Mouse (Mus musculus): Measurements from ENCODE around the gene Fgf9.

The Fgf9 gene

DNA sequence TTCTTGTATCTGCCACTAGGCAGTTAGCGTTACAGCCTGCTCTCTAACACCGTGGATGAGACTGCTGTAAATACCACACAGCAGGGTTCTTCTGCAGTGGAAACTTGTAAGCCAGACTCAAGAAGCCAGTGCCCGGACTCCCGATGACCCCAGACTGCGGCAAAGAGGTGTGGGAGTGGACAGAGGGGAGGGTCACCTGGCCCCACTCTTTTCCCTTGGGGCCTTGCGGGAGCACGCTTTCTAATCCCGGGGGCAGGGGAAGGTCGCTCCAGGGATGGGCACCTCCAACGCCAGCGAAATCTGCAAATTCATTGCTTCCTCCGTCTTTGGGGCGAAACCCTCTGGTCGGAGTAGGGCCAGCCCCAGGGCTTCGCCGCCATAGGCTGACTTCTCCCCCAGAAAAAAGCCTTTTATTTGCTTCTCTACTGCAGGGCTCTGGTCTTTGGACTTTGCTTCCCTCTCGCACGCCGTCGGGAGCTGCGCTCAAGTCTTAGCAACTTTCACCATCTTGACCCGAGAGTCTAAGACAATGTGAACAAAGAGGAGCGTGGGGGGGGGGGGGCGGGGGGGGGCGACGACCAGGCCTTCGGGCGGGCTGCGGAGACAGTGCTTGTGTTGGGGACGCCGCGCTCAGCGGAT is at the start of gene Fgf9:
TSS of gene Fgf9 (plus strand) at position 67 of the 639 bp plus-strand sequence.
- no peak for DNase-seq (ENCODE audit: low read depth, low spot score)

DNA sequence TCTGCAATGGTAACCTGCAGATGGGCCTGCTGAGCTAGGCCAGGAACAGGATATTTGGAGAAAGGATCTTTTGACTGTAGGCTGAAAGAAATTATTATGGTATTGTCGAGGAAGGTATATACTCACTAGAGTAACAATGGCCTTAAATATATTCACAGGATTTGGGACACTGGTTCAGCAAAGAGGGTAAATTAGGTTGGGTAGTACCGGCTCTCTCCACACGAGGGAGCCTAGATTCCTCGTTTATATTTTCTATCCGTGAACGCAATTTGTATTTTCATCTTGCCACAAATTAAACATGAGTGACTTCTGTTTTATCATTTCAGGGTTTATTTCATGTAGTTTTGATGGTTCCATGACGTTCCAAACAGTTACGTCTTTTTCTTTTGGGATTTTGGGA is 35.8 kb upstream of the Fgf9 start:
- DNase-seq (ENCODE audit: low read depth, low spot score), result no peak

DNA sequence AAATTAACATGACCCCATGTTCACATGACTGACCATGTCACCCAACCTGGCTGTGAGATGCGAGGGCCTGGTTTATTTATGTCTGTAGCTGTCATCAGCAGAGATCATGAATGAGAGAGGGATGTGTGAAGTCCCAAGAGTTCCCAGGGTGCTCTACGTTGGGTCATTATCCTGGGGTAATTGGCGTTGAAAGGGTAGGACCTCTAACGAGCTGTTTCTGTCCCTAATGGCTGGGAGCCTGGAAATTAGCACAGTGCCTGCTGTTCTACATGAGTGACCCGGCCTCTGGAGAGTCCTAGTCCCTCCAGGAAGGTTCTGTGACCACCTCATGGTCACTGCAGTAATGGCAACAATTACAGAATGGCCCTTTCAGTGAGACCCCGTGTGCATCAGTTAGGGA is 34.2 kb upstream of the Fgf9 start:
- DNase-seq (ENCODE audit: low read depth, low spot score), result no peak

DNA sequence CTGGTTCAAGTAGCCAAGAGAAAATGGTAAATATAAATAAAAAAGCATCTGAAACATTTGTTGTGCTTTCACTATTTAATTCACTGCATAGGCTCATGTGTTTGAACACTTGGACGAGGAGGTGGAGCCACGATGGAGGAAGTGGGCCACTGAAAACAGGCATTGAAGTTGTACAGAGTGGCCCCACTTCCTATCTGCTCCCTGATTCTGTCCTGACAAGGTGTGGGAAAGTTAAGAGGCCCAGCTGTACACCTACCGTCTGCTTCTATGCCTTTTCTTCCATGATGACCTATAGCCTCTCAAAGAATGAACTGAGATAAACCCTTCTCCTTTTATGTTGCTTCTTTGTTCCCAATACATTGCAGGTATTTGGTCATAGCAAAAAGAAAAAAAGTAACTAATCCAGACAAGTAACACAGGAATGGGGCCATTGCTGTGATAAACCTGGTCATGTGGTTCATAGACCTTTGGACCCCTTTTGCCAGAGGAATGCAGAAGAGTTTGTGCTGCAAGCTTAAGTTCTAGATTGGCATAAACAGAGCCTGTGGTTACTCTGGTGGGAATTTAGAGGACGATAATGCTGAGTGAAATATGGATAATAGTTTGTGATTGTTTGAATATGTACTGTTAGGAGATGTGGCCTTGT is 23.6 kb upstream of the Fgf9 start:
- no peak for DNase-seq (ENCODE audit: low read depth, low spot score)

DNA sequence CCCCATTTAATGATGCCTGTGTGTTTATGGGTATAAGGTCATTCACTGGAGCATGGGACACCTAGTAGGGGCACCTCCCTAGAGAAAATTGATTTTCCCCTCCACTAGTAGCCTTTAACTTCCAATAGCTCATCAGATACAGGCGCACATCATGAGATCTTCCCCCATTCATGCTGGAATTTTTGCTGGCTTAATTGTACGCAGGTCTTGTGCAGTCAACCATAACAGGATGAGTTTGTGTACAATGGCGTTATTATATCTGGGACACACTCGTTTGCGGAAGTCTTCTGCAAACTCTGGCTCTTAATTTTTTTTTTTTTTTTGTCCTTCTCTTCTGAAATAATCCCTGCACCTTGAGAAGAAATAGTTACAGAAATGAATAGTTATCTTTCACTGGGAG is 19.7 kb upstream of the Fgf9 start:
- DNase-seq (ENCODE audit: low read depth, low spot score), result no peak

DNA sequence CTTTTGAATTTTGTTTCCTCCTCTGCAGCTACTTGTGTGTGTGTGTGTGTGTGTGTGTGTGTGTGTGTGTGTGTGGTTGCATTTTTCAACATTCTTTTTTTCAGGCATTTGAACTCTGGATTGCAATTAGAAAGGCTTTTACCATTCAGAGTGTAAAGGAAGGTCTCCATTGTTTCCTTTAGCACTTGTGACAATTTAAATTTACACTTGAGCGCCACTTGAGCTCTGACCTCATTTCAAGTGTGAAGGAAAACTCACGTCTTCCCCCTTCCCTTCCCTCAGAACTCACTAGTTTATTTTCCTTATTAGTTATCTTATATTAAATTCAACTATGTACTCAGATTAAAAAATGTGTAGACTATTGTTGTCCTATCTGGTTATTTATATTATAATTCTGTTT is 2.8 kb upstream of the Fgf9 start:
- no peak for DNase-seq (ENCODE audit: low read depth, low spot score)

DNA sequence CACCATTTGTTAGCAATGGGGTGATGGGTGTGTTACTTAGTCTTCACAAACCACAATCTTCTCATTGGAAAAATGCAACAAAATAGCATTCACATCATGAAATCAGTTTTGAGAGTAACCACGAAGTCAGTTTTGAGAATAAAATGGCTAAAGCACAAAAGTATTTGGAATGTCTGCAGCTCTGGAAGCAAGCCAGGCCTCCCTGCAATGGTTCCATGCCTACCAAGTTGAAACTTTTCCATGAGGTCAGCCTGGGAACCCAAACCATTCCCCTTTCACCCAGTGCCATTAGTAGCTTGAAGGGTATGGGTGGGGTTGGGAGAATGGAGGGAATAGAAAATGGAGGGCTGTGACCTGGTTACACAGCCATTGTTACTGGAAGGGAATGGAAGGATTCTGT is 1.7 kb upstream of the Fgf9 start:
- DNase-seq (ENCODE audit: low read depth, low spot score), result no peak

DNA sequence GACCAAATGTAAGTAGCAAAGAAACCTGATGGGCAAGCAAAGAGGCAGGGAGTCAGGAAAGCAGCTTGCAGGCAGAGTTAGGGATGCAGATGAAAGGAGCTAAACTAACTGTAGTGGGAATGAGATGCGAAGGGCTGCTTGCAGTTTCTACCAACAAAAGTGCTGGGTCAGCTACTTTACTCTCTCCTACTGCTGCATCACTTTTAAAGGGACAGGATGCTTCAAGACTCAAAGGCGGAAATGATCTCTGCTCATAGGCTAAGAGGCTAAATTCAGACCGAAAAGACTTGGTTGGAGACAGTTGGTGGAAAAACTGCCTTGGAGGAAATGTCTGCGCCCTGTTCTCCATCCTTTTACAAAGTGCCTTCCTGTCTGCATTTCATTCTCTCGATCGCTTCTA is 420 bp upstream of the Fgf9 start:
- DNase-seq (ENCODE audit: low read depth, low spot score), result no peak

DNA sequence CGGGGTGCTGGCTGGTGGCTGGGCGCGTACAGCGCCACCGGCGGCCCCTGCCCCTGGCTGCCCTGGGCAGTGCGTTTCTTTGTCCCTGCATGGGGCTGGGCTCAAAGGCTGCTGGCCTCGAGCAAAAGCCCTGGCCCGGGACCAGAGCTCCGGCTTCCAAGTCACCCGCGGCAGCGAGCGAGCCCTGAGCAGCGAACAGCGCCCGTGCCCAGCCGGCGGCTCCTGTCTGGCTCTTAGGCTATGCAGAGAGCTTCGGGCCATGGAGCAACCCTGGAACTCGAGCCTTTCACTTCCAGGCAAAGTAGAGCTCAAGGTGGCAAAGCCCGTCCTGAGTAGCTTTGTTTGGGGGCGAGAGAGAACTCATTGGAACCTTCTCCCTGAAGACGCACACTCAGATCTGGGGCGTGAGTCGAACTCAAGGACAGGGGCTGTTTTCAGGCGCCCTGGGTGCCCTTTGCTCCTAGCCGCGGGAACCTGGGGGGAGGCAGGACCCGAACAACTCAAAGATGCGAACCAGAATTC is 834 bp downstream of the Fgf9 start:
- no peak for DNase-seq (ENCODE audit: low read depth, low spot score)

DNA sequence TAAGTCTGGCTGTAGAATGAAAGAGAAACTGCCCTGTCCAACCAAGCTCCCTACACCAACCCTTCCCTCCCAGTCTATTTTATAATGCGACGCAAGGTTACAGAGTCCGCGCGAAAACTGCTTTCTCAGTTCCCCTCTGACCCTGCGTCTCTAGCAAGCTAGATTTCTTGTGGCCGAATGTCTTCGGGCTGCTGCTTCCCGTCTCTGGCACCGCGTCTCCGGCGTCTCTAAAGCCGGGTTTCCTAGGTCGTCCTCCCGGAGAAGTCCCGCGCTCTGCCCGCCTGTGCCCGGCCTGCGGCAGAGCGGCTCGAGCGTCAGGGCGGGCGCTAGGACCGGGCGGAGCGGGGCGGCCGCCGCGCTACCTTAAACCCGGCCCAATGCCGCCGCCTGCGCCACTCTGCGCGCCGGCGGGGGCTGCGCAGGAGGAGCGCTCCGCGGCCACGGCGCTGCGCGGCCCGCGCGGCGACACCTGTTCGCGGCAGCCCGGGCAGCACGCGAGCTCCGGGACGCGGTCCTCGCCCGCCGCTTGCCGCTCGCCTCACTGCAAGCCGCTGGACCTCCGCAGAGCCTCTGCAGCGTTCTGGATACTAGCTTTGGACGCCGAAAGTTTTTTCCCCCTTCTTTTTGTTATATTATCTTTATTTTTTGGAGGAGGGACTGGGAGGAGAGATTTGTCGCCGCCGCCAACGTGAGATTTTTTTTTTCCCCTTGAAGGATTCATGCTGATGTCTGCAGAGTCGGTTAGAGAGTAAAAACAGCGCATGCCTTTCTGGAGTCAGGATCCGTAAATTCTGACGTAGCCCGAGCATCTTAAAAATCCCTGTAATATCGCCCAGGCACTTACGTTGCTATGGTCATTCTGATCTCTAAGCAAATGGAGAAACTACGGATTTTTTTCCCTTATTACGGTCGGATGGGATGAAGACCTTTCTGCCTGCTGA is 1.8 kb downstream of the Fgf9 start:
- no peak for DNase-seq (ENCODE audit: low read depth, low spot score)

DNA sequence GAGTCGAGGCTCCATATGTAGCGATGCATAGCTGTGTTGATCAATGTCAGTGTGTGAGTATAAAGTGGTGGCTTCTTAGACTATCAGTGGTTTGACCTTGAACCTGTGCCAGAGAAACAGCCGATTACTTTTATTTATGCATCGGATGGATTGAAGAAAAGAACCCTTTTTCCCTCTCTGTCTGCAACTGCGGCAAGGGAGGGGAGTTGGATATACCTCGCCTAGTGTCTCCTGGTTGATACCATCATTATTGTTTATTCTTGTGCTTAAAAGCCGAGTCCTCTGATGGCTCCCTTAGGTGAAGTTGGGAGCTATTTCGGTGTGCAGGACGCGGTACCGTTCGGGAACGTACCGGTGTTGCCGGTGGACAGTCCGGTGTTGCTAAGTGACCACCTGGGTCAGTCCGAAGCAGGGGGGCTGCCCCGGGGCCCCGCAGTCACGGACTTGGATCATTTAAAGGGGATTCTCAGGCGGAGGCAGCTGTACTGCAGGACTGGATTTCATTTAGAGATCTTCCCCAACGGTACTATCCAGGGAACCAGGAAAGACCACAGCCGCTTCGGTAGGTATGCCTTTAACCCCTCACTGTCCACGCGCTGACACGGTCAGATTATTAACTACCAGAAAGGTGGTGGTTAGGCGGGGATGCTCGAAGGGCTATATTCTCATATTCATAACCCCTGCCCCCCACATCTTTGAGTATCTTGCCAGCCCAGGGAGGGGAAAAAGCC is 2.6 kb downstream of the Fgf9 start:
- no peak for DNase-seq (ENCODE audit: low read depth, low spot score)

DNA sequence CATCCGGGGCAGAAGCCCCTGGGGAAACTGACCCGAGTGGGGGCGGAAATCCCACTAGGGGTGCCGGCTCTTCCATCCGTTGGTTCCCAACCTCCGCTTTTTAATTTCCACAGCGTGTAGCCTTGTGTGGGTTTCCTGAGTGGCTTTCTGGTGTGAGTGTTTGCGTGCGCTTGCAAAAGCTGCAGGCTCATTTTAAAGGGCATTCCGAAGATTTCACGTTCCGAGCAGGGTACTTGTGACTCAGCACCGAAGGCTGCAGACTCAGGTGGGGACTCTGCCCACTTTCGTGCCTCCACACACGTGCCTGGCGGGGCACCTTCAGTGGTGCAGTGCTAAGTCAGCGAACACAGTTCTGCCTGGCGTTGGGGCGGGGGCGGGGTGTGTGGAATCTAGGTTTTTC is 3.6 kb downstream of the Fgf9 start:
- DNase-seq (ENCODE audit: low read depth, low spot score), result no peak

DNA sequence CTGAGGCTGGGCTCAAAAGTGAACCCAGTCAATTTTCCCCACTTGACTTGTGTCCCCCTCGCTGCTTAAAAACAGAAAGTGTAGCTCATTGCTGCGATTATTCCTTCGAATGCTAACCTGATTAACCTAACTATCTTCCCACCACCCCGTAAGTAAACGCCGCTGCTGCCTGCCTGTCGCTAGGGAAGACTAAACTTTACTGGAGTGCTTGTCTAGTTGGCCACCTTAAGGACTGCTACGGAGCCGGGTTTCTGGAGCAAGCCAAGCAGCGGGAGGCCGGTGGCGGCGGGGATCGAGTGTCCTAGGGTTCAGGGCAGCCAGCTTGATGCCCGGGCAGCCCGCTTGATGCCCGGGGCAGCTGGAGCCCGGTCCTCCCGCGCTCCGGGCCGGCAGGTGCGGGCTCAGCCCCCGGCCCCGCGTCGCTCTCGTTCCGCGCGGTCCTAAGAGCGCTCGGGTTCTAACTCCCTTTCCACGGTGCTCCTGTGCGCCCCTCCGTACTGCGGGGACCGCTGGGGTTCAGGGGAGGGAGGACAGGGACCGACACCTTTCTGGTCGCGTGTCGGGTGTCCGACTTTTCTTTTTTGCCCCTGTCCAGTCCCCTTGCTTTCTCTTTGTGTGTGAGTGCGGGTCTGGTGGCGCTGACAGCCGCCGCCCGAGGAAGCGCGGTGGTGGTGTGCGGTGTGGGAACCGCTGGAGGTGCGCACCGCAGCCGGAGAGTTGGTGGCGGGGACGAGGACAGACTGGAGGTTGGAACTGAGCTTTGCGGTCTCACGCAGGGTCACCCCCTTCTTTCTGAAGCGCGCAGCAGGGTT is 4.5 kb downstream of the Fgf9 start:
- DNase-seq (ENCODE audit: low read depth, low spot score), result no peak

DNA sequence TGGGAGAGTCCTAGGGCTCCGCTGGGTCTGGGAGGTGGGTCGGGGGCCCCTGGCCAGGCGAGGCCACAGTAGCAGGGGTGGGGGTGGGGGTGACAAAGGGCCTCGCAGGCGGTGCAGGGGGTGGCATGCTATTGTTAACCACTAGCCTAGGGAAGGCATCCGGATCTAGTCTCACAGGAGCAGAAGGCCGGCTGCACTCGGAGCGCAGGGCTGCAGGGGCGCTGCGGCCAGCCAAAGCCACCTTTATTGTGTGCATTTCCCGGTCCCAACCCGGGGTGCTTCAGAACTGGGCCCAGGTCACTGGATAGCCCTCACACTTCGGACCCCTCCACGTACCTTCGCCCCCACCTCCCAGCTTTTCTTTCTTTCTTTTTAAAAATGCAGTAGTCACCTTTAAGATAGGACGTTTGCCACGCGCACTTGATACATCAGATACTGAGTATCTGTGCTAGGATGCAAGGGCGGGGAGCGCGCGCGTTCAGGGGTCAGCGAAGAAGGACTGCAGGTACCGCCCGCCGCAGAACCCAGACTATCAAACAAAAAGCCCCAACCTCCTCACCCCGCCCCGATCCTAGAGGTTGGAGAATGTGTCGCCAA is 5.2 kb downstream of the Fgf9 start:
- DNase-seq (ENCODE audit: low read depth, low spot score), result no peak

DNA sequence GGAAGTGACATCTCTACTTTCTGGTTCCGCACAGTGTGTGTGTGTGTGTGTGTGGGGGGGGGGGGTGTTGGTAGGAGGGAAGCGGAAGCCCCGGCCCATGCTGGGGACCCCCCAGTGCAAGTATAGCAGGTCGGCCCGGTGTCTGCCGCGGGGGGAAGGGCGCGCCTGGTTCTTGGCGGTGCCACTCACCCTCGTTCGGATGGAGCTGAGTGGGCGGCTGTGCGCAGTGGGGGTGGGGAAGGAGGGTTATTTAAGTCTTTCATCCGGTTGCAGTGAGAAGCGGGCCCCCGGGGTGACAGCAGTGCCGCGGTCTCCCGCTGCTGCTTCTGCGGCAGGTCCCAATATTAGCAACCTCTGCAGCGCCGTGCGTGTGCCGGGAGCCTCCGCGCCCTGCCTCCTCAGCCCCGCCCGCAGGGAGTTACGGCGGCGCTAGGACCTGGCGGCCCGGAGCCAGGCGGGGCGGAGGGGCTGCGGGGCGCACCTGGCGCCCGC is 5.7 kb downstream of the Fgf9 start:
- no peak for DNase-seq (ENCODE audit: low read depth, low spot score)

DNA sequence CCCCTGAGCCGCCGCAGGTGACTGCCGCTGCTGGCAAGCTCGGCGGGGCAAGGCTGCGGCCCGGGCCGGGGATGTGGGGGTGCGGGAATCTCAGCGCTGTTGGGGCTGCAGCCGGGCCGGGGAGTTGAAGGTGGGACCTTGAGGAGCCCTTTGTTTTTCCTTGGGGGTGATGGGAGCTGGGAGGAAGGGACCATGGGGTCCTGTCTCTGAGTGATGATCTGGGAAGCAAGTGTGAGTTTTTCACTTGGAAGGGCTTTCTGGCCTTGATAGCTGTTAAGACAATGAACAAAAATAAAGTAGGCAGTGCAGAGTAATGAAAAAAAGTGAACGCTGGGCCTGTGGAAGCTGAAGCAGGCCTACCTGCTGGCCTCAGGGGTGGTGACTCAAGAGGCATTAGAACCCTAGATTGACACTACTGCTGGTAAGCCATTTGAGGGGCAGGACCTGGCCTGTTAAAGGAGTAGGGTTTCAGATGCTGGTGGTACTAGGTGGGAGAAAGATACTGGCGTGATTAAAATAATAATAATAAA is 6.4 kb downstream of the Fgf9 start:
- DNase-seq (ENCODE audit: low read depth, low spot score), result no peak

DNA sequence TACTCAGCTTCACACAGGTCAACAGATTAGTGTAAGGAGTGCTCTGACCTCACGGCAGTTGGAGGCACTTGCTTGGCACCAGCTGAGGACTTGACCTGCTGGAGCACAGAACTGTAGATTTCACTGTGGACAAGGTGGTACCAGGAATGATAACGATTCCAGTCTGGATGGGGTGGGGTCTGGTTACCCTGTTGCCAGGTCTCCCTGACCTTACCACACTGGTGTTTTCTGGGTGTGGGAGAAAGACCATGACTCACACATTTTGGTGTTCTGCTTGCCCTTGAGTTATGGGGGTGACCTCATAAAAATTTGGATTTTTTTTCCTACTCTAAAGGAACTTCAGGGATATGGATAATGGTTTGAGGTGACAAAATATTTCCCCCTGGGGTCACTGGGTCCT is 9.1 kb downstream of the Fgf9 start:
- DNase-seq (ENCODE audit: low read depth, low spot score), result no peak

DNA sequence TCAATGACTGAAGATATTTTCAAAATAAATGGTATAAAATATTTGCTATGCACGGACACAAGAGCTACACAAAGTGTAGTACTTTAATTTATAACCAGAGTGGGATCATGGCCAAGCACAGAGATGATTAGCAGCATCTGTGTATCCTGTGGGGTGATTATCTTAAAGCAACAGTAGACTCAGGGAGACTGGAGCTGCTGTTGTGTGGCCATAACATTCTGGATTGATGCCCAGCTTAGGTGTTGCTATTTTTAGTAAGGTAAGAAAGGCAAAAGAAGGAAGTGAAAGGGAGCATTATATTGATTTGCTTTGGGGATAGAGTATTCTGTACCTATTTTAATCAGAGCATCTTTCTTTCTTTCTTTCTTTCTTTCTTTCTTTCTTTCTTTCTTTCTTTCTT is 11.6 kb downstream of the Fgf9 start:
- no peak for DNase-seq (ENCODE audit: low read depth, low spot score)

DNA sequence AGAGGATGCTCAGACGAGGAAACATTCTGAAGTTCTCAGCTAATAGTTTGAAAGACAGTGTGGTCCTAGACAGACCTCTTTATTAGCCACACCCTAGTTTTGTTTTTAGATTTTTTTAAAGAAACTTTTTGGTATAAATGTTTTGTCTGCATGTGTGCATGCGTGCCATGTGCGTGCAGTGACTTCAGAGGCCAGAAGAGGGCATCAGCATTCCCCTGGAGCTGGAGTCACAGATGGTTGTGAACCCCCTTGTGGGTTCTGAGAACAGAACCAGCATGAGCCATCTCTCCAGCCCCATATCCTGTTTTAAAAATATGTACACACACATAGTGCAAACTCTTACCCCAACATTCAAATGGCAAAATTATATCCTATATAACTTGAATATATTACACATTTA is 13.9 kb downstream of the Fgf9 start:
- no peak for DNase-seq (ENCODE audit: low read depth, low spot score)

DNA sequence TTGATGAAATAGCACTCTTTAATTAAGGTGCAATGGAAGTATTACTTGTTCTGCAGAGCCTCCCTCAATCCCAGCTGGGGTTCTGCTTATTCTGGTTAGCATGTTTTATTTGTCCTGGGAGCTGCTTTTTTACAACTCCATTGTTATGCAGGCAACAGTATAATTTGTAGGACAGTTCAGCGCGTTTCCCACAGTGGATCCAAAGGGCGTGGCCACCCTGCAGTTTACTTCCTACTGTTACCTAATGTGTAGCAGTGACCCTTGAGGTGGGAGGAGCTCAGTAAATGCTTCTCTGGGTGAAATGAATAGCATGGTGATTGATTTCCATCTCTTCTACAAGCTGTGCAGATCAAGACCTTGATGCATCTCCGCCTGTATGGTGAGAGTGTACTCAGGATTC is 17.0 kb downstream of the Fgf9 start:
- no peak for DNase-seq (ENCODE audit: low read depth, low spot score)
